Mouse (Mus musculus) mouse embryonic stem cell (cell line): Measurements from ENCODE around the gene Prrc2b.

ENCODE experiments used
- in situ Hi-C, 2 experiments: fragments of 300-500 bp; cut with MboI; formaldehyde crosslinking; loops; 1 replicate in 1 of 2; 3 replicates in 1 of 2; pipeline ENCODE4 v1.14.3; 2019 to 2020; ENCODE audit warnings: low sequenced_read_pairs in 2 of 2, low pct_unique_long_range_greater_than_20kb in 1 of 2, mixed read lengths in 1 of 2; ENCODE audit not compliant: unreplicated experiment in 1 of 2

The Prrc2b gene

DNA sequence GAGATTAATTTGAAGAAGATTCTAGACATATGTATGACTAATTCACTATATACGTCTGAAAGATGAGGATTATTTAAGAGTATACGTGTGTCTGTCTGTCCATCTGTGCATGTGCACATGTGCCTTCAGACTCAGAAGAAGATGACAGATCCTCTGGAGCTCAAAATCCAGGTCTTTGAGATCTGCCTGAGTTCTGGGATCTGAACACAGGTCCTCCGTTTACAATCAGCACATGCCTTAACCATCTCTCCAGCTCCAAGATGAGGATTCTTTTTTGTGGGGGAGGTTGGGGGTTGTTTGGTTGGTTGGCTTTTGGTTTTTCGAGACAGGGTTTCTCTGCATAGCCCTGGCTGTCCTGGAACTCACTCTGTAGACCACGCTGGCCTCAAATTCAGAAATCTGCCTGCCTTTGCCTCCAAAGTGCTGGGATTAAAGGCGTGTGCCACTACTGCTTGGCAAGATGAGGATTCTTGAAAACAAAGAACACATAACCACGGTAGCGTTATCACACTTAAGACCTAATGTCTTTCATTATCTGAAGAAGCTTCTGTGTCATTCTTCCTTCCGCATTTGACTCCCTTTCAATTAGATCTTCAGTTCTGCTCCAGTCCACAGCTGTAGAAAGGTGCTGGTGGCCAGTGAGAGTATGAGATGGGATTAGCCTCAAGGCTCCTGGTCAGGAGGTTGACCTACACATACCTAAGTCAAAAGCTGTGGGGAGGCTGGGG, 88.0 kb downstream of the Prrc2b start:
- in situ Hi-C loops, result no loop called here

DNA sequence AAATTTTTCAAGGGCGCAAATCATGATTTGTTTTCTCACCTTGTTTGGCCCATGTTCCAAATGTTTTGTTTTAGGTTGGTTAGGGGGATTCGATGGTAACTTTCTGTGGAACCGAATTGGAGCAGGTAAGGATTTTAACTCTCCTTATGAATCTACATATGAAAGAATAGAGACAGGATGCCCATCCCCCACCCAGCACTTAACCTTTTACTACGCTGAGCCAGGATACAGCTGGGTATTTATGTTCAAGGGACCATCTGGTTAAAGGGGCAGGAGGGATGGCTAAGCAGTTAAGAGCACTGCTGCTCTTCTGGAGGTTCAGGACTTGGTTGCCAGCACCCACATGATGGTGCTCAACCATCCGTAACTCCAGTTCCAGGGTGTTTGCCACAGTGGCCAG, 89.7 kb downstream of the Prrc2b start:
- in situ Hi-C loops, result no loop called here

DNA sequence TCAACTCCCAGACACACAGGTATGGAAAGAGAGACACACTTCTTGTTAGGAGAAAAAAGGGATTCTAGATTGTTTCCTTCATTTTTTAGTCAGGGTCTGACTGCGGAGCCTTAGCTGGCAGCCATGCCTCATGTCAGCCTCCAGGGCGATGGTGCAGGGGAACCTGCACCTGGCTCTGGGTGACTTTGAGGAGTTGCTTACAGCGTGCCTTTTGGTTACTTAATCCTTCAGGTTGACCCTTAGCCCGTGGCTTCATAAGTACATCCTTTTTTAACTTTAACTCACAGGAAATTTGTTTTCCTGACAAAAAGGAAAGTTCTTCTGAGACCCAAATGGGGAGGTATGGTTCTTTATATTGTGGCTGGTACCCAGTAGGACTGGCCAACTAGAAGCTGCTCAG, 92.1 kb downstream of the Prrc2b start:
- in situ Hi-C loops, result no loop called here

DNA sequence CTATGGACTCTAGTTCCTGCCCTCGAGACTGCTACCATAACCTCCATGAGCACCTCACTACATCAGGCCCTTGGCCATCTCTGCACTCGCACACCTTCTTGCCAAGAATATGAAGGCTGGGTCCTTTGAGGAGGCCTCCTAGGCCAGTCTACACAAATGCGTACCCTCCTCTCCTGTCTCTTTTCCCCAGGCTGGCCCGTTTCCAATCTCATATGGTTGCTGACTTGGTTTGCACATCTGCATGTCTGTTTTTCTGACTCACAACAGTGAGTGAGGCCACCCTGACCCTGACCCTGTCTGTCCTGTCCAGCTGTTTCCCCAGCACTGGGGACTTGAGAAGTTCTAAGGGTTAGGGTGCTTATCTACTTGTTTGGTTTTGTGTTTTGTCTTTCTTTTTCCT, 95.9 kb downstream of the Prrc2b start:
- in situ Hi-C loops, result no loop called here

GRCm38 (mm10) chr2:32248377-32249361, 97.8 kb downstream of the Prrc2b start:
- in situ Hi-C loops, result no loop called here

DNA sequence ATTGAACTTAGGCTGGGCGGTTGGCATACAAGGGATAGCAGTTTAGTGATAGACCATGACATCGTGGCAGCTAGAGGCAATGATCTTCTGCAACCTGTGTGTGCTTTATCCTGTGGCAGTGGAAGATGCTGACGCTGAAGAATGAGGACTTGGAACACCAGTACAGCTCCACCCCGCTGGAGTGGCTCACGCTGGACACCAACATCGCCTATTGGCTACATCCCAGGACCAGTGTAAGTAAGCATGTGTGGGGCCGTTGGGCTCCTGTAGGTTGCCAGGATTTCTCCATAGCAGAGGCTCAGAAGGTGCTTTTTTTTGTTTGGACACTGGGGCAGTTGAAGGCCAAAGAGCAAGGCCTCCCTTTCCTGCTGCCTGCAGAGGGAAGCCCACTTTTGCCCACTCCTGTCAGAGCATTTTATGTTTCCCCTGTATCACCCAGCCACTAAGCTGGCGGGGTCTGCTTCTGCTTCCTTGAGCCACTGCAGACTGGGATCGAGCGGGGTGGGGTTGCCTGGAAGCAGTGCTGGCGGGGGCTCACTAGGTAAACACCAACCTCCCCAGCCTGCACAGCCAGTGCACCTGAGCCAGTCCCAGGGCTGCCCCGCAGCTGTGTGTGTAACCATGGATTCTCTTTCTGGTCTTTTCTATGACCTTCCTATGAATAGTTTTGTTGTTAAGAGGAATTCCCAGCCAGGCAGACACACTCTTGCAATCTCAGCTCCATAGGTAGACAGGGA, 101.1 kb downstream of the Prrc2b start:
- in situ Hi-C loops, result no loop called here

GRCm38 (mm10) chr2:32252658-32253057, 101.8 kb downstream of the Prrc2b start:
- in situ Hi-C loops, result no loop called here

DNA sequence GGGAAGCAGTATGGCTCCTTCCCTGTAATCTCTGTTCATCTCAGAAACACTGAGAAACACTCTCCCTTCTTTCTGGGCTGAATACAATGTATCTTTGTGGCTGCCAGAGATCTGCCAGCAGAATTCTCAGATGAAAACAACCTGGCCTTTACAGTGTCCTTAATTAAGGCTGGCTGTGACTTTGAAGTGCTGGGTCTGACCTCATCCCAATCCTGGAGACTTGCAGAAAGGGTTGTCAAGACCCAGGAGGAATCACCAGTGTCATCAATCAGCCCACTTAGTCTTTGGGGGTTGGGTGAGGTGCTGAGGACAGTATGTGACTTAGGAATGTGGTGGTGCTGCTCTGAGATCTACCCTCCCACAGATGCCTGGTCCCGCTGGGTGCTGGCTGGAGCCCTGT, 102.5 kb downstream of the Prrc2b start:
- in situ Hi-C loops, result no loop called here

GRCm38 (mm10) chr2:32254563-32254962, 103.7 kb downstream of the Prrc2b start:
- in situ Hi-C loops, result no loop called here

DNA sequence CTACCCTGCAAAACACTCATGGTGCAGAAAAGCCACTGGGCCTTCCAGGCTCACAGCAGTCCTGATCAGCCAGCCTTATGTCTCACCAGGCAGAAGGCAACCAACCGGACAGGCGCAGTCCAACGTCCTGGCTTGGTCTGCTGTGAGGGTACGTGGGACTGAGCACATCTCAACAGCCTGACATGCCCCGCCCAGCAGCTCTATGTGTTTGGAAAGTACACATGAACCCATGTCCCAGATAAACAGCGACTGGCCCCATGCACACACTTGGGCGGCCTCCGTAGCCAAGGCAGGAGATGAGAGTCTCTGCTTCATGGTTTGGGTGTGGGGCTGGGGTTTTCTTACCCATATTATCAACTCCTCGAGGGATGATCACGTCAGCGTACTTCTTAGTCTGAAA, 105.4 kb downstream of the Prrc2b start:
- in situ Hi-C loops, result no loop called here

- in situ Hi-C loops, result no loop called here
Observed at GRCm38 (mm10) chr2:32258887-32259533, 108.1 kb downstream of the Prrc2b start.

DNA sequence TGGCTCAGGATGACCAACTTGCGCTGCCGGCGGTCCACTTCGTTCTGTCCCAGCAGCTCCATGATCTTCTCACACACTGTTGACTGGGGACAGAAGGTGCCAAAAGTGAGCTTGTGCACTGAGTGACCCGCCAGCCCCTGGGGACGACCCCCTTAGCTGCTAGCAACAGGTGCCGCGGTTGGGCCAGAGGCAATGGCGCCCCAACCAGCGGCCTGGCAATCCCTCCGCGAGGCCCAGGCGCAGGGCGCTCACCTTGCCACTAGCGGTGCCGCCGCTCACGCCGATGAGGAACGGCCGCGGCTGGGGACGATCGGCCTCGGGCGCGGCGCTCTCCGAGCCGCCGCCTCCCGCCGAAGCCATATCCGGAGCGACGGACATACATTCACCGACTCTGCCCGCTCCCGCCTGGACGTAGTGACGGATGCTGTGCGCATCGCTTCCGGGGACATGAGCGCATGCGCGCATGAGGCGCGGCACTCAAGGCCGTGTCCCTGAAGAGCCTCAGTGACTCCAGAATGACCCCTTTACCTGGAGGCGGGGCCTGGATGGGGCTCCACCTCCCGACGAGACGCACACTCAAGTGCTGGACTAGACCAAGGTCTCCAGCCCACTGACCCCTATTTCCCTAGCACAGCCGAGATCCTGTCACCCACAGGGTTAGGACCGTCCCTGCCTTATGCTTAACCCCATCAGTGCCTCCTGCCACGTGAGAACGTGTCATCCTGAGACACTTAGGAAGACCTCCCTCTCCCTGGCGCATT, 109.0 kb downstream of the Prrc2b start, which contains the start of gene Uck1:
Uck1 (minus strand) TSS at position 503 of the 761 bp plus-strand sequence.
- in situ Hi-C loops, result no loop called here

DNA sequence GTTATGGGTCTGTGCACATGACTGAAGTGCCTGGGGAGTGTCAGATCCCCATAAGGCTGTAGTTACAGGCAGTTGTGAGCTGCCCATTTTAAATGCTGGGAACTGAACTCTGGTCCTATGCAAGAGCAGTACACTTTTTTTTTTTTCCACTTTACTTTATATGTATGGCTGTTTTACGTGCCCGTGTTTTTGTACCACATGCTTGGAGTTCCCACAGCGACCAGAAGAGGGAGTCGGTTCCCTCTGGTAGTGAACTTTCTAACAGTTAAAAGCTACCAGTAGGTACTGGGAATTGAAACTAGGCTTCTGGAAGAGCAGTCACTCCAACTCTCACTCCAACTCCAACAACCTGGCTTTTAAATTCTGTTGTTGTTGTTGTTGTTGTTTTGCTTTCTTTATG, 109.8 kb downstream of the Prrc2b start:
- in situ Hi-C loops, result no loop called here

GRCm38 (mm10) chr2:32275823-32276222, 124.9 kb downstream of the Prrc2b start:
- in situ Hi-C loops, result no loop called here

DNA sequence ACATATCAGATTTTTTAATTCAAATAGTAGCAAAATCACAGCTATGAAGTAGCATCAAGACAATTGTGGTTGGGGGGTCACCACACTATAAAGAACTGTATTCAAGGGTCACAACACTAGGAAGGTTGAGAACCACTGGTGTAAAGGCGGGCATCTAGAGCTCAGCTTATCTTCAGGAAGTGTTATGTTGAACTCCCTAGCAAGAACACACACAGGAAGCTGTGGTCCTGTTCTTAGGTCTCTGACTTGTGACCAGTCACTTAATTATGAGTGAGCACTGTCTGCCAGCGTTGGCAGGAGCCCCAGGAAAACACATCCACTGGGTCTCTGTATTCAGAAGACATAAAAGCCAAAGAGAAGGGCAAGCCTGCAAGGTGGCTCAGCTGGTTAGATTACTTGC, 131.4 kb downstream of the Prrc2b start:
- in situ Hi-C loops, result loop anchor here in 1 of 2 experiments (10.0 kb wide), 1 partner anchor 147 kb away; no protein-coding TSS in a partner anchor

DNA sequence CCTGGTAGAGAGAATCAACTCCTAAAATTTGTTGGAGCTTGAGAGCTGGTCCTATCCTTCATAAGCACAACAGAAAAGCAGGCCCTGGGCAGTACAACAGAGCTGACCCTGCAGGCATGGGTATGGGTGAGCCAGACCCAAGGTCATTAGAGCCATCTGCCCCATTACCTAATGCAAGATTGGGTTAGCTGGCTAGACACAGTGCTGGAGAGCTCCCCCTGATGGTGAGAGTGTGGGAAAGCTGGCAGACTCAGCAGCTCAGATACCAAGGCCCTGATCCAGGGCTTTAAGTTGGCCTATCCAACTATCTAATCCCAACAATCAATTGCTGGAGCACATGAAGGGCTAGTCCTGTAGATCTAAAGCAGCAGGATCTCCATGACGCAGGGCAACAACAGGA, 131.8 kb downstream of the Prrc2b start:
- in situ Hi-C loops, result loop anchor here in 1 of 2 experiments (10.0 kb wide), 1 partner anchor 148 kb away; no protein-coding TSS in a partner anchor

- in situ Hi-C loops, result loop anchor here in 1 of 2 experiments (10.0 kb wide), 1 partner anchor 149 kb away; no protein-coding TSS in a partner anchor
Observed at GRCm38 (mm10) chr2:32283986-32284385, 133.1 kb downstream of the Prrc2b start.
